Mouse (Mus musculus) retina, postnatal 1 day (tissue): ENCODE data around the gene Cdc42ep3.

Experiments
- DNase-seq: peaks from one replicate; pipeline ENCODE4 v3.0.0-alpha.2; 2012

Gene Cdc42ep3

GRCm38 (mm10) chr17:79285030-79285601 lies 69.8 kb downstream of the Cdc42ep3 start:
- DNase-seq: no peak
